Mouse (Mus musculus): Measurements from ENCODE around the gene Bbs9.

- no peak for TF ChIP-seq POLR2A (IDR thresholded peaks at IDR 0.05; ENCODE audit: borderline replicate concordance, control insufficient read depth, low read depth, low read length)
- TF ChIP-seq CTCF (IDR thresholded peaks at IDR 0.05; ENCODE audit: control insufficient read depth, insufficient read depth, low read length), result no peak
Observed at GRCm38 (mm10) chr9:22505574-22505973, 30.1 kb downstream of the Bbs9 start.
